Mouse (Mus musculus) G1E (cell line): ENCODE measurements around the gene Clybl. TPM values are rescaled to one million over a fixed set of nuclear protein-coding genes. Genes with fewer than 3 reads are reported as not detected.

Experiments
- ATAC-seq: 2 replicates; pipeline ENCODE4 v1.8.0; 2016; ENCODE audit warnings: mild to moderate bottlenecking; ENCODE audit not compliant: insufficient number of reproducible peaks, poor library complexity, low FRiP score, severe bottlenecking; ENCODE audit errors: extremely low read depth
- DNase-seq: peaks from one replicate; pipeline ENCODE4 v3.0.0; 2012; ENCODE audit warnings: low spot score
- H3K27me3 ChIP-seq: 2 replicates; pipeline ENCODE4 v1.6.1; 2012; ENCODE audit warnings: mild to moderate bottlenecking, low read length, inconsistent platforms; ENCODE audit not compliant: insufficient read depth
- H3K36me3 ChIP-seq: replicated peaks from 2 replicates; pipeline ENCODE3; 2012; ENCODE audit warnings: mild to moderate bottlenecking, inconsistent platforms
- H3K4me1 ChIP-seq: 2 replicates; pipeline ENCODE4 v1.6.1; 2012; ENCODE audit warnings: low read depth, low read length, inconsistent platforms, mixed read lengths; ENCODE audit not compliant: insufficient read depth
- H3K4me3 ChIP-seq: 2 replicates; pipeline ENCODE4 v1.5.1; 2012; ENCODE audit warnings: low read depth, mild to moderate bottlenecking, inconsistent platforms, low read length, moderate library complexity, mixed read lengths
- H3K9me3 ChIP-seq: replicated peaks from 2 replicates; pipeline ENCODE4 v1.6.1; 2012; ENCODE audit warnings: inconsistent platforms
- CTCF ChIP-seq: IDR thresholded peaks from 2 replicates; pipeline ENCODE4 v1.5.1; 2012; ENCODE audit warnings: low read depth, low read length, inconsistent platforms, mixed read lengths
- GATA1 ChIP-seq: IDR thresholded peaks from 2 replicates; pipeline ENCODE4 v1.6.1; 2012; ENCODE audit warnings: borderline replicate concordance, low read length, inconsistent platforms, mixed read lengths
- GATA2 ChIP-seq: IDR thresholded peaks from 2 replicates; pipeline ENCODE4 v1.6.1; 2012; ENCODE audit warnings: low read depth, low read length, inconsistent platforms, borderline replicate concordance
- POLR2AphosphoS5 ChIP-seq: IDR thresholded peaks from 2 replicates; pipeline ENCODE4 v1.6.1; 2012; ENCODE audit warnings: low read depth, low read length, inconsistent platforms; ENCODE audit not compliant: insufficient replicate concordance
- TAL1 ChIP-seq: conservative IDR thresholded peaks from 2 replicates; pipeline ENCODE4 v1.6.1; 2012; ENCODE audit warnings: low read depth, low read length, inconsistent platforms, mixed read lengths
- polyA plus RNA-seq: library from polyadenylated mRNA; stranded (reverse); fragments of >175 nt; gene quantifications from 2 replicates; pipeline ENCODE4 v1.2.3, GENCODE M21; 2012
- total RNA-seq, 2 experiments: library from RNA; stranded (forward) in 1 of 2; stranded (reverse) in 1 of 2; fragments of 200-1000 nt in 1 of 2; fragments of >200 nt in 1 of 2; fragmentation: Nextera tagmentation in 1 of 2; gene quantifications; 2 replicates each; pipeline ENCODE4 v1.2.3; 2014 to 2017

Clybl gene
- total and polyA plus RNA-seq, 3 experiments, result 44.6 to 263 (median 45.1) TPM

- peaks cover 30% of the 10 kb centered on the region for H3K4me1 ChIP-seq
- DNase-seq (no peak), ATAC-seq (no peak)
- H3K36me3 ChIP-seq, result peaks cover 38% of the 10 kb centered on the region
- TF ChIP-seq TAL1 (no peak), CTCF (no peak), GATA1 (no peak), POLR2AphosphoS5 (no peak), GATA2 (no peak)
- H3K27me3 ChIP-seq, result no peaks in the 10 kb centered on the region
- no peak overlapping the region for H3K4me3 ChIP-seq
- H3K9me3 ChIP-seq, result peaks cover 3% of the 10 kb centered on the region
These were observed 9.0 kb downstream of the Clybl start for GRCm38 (mm10) chr14:122190527-122190926.

- H3K4me1 ChIP-seq, result peaks cover 32% of the 10 kb centered on the region
- DNase-seq (peak; percentile 54), ATAC-seq (peak; percentile 74)
- TF ChIP-seq POLR2AphosphoS5, result no peak
- TF ChIP-seq CTCF, result peak; percentile 97
- peaks cover 3% of the 10 kb centered on the region for H3K9me3 ChIP-seq
- H3K4me3 ChIP-seq, result no peak overlapping the region
- H3K36me3 ChIP-seq, result peaks cover 37% of the 10 kb centered on the region
- no peaks in the 10 kb centered on the region for H3K27me3 ChIP-seq
These were observed 9.5 kb downstream of the Clybl start for GRCm38 (mm10) chr14:122190941-122191510.

GRCm38 (mm10) chr14:122194630-122195029 is 13.1 kb downstream of the Clybl start:
- peaks cover 21% of the 10 kb centered on the region for H3K4me1 ChIP-seq
- H3K27me3 ChIP-seq, result no peaks in the 10 kb centered on the region
- ATAC-seq, result no peak

GRCm38 (mm10) chr14:122196851-122197250 is 15.3 kb downstream of the Clybl start:
- Histone ChIP-seq H3K4me3 (no peak overlapping the region), H3K9me3 (peaks cover 7% of the 10 kb centered on the region), H3K27me3 (no peaks in the 10 kb centered on the region), H3K4me1 (peaks cover 11% of the 10 kb centered on the region), H3K36me3 (peaks cover 44% of the 10 kb centered on the region)
- no peak for ATAC-seq
- DNase-seq, result no peak
- no peak for TF ChIP-seq GATA1
- no peak for TF ChIP-seq POLR2AphosphoS5
- no peak for TF ChIP-seq CTCF

More at GRCm38 (mm10) chr14:122194630-122195029, 13.1 kb downstream of the Clybl start:
- no peak overlapping the region for H3K4me3 ChIP-seq
- peaks cover 47% of the 10 kb centered on the region for H3K36me3 ChIP-seq
- H3K9me3 ChIP-seq, result peaks cover 7% of the 10 kb centered on the region
- TF ChIP-seq GATA2, result no peak
- no peak for TF ChIP-seq CTCF
- TF ChIP-seq GATA1, result no peak
- no peak for TF ChIP-seq TAL1
- no peak for TF ChIP-seq POLR2AphosphoS5
- DNase-seq, result no peak

- DNase-seq (no peak), ATAC-seq (no peak)
- Histone ChIP-seq H3K27me3 (no peaks in the 10 kb centered on the region), H3K4me1 (peaks cover 2% of the 10 kb centered on the region; the same call in 1 of the 2 replicates), H3K4me3 (no peak overlapping the region), H3K36me3 (peaks cover 57% of the 10 kb centered on the region), H3K9me3 (peaks cover 4% of the 10 kb centered on the region)
- no peak for TF ChIP-seq CTCF
- no peak for TF ChIP-seq TAL1
- TF ChIP-seq GATA2, result no peak
- no peak for TF ChIP-seq GATA1
- no peak for TF ChIP-seq POLR2AphosphoS5
These were observed 18.9 kb downstream of the Clybl start for GRCm38 (mm10) chr14:122200247-122200885.

- no peak for ATAC-seq
- Histone ChIP-seq H3K9me3 (no peaks in the 10 kb centered on the region; the same call in 1 of the 2 replicates), H3K4me3 (no peak overlapping the region), H3K36me3 (peaks cover 33% of the 10 kb centered on the region), H3K27me3 (no peaks in the 10 kb centered on the region), H3K4me1 (no peaks in the 10 kb centered on the region; the same call in 1 of the 2 replicates)
- TF ChIP-seq CTCF, result no peak
- TF ChIP-seq GATA2, result no peak
- no peak for TF ChIP-seq POLR2AphosphoS5
- no peak for TF ChIP-seq TAL1
- TF ChIP-seq GATA1, result no peak
- DNase-seq, result no peak
These were observed 27.7 kb downstream of the Clybl start for GRCm38 (mm10) chr14:122209177-122209576.
